Mouse (Mus musculus): ENCODE measurements around the gene Gm42906.

- TF ChIP-seq EP300 (optimal IDR thresholded peaks at IDR 0.05): no peak
- TF ChIP-seq CTCF (IDR thresholded peaks at IDR 0.05; ENCODE audit: low read depth): no peak
Measured at GRCm38 (mm10) chr5:151409282-151409681, 18.7 kb downstream of the Gm42906 start.

Data from stomach, postnatal 0 days (tissue).